Mouse (Mus musculus) NIH3T3 (cell line): ENCODE data around the gene Chrna10.

Experiments
- DNase-seq: peaks from one replicate; pipeline ENCODE4 v3.0.0-alpha.2; 2012; ENCODE audit warnings: low read depth

Chrna10 gene

GRCm38 (mm10) chr7:102116579-102117331, at the start of gene Chrna10:
Gene Chrna10, minus strand, starts transcription at chr7:102116828.
- peak; percentile 39 for DNase-seq

- no peak for DNase-seq
These were observed 37.1 kb upstream of the Chrna10 start for GRCm38 (mm10) chr7:102153691-102154090.

GRCm38 (mm10) chr7:102137898-102138297, 21.3 kb upstream of the Chrna10 start:
- DNase-seq, result no peak

GRCm38 (mm10) chr7:102137464-102137863, 20.8 kb upstream of the Chrna10 start:
- DNase-seq, result peak; percentile 52

GRCm38 (mm10) chr7:102132395-102132794, 15.8 kb upstream of the Chrna10 start:
- DNase-seq, result no peak

GRCm38 (mm10) chr7:102120326-102120725, 3.7 kb upstream of the Chrna10 start:
- DNase-seq, result no peak

GRCm38 (mm10) chr7:102117382-102117781, 754 bp upstream of the Chrna10 start:
- no peak for DNase-seq

GRCm38 (mm10) chr7:102113151-102113729, 3.4 kb downstream of the Chrna10 start:
- no peak for DNase-seq

- DNase-seq, result no peak
These were observed 6.9 kb downstream of the Chrna10 start for GRCm38 (mm10) chr7:102109746-102110145.

GRCm38 (mm10) chr7:102109171-102109570, 7.5 kb downstream of the Chrna10 start, which contains the start of gene Art5:
Gene Art5, minus strand, starts transcription at chr7:102109489.
- DNase-seq, result no peak

- peak; percentile 15 for DNase-seq
These were observed 8.4 kb downstream of the Chrna10 start for GRCm38 (mm10) chr7:102108206-102108605.

GRCm38 (mm10) chr7:102106700-102107141, 9.9 kb downstream of the Chrna10 start:
- DNase-seq, result no peak

- DNase-seq, result no peak
These were observed 12.5 kb downstream of the Chrna10 start for GRCm38 (mm10) chr7:102104126-102104525.

- no peak for DNase-seq
These were observed 13.1 kb downstream of the Chrna10 start for GRCm38 (mm10) chr7:102103555-102103954.

GRCm38 (mm10) chr7:102102696-102103095, 13.9 kb downstream of the Chrna10 start:
- no peak for DNase-seq

GRCm38 (mm10) chr7:102102241-102102640, 14.4 kb downstream of the Chrna10 start:
- no peak for DNase-seq

- DNase-seq, result no peak
These were observed 15.1 kb downstream of the Chrna10 start, which contains the start of gene Art1 for GRCm38 (mm10) chr7:102101487-102101886. Gene Art1, plus strand, starts transcription at chr7:102101743.

GRCm38 (mm10) chr7:102100868-102101267, 15.8 kb downstream of the Chrna10 start:
- DNase-seq, result no peak

GRCm38 (mm10) chr7:102099760-102100661, 16.6 kb downstream of the Chrna10 start:
- no peak for DNase-seq

- no peak for DNase-seq
These were observed 29.3 kb downstream of the Chrna10 start for GRCm38 (mm10) chr7:102087336-102087735.

GRCm38 (mm10) chr7:102084041-102084696, 32.5 kb downstream of the Chrna10 start:
- DNase-seq, result no peak

GRCm38 (mm10) chr7:102082816-102083215, 33.8 kb downstream of the Chrna10 start, which contains the start of gene Trpc2:
Gene Trpc2, plus strand, starts transcription at chr7:102083116.
- DNase-seq, result no peak
